8 mouse cellular contexts compared by ENCODE assay signal in genomic region chr7:100706883-100707480, GRCm38 (mm10). TPM values are rescaled to one million over a fixed set of nuclear protein-coding genes. Genes with fewer than 3 reads are reported as not detected.
DNase-seq lines count a peak whose midpoint lies in the region; ATAC-seq lines count a peak whose summit lies in the region.

No protein-coding gene starts in this region.

- peak overlapping the region; percentile 86 for H3K4me2 ChIP-seq in kidney, embryonic 14.5 days (replicated peaks; ENCODE audit: low read depth, low read length)
- peak overlapping the region; percentile 70 for H3K4me2 ChIP-seq in forebrain, embryonic 14.5 days (ENCODE audit: low read length)
- H3K4me2 ChIP-seq in limb, embryonic 13.5 days (replicated peaks) = peak overlapping the region; percentile 91
- H3K4me2 ChIP-seq in stomach, embryonic 16.5 days (ENCODE audit: low read depth, low read length) = peak overlapping the region; percentile 89

- H3K9ac ChIP-seq in kidney, embryonic 14.5 days (ENCODE audit: low read depth, low read length) = peak overlapping the region; percentile 91
- H3K9ac ChIP-seq in forebrain, embryonic 14.5 days (ENCODE audit: low read length) = peak overlapping the region; percentile 96
- peak overlapping the region; percentile 94 for H3K9ac ChIP-seq in limb, embryonic 13.5 days
- H3K9ac ChIP-seq in stomach, embryonic 16.5 days (ENCODE audit: low read length) = peak overlapping the region; percentile 99

- WGBS in kidney, embryonic 14.5 days = under 1% methylated on average over 23 of the region's 23 CpGs
- WGBS in forebrain, embryonic 14.5 days = 1% methylated on average over 23 of the region's 23 CpGs
- WGBS in limb, embryonic 13.5 days = 2% methylated on average over 23 of the region's 23 CpGs
- 1% methylated on average over 23 of the region's 23 CpGs for WGBS in stomach, embryonic 16.5 days

- no peaks in the 10 kb centered on the region for H3K36me3 ChIP-seq in kidney, embryonic 14.5 days (ENCODE audit: control insufficient read depth, insufficient read depth, low read length)
- no peaks in the 10 kb centered on the region for H3K36me3 ChIP-seq in forebrain, embryonic 14.5 days (ENCODE audit: control insufficient read depth, insufficient read depth, low read length)
- no peaks in the 10 kb centered on the region for H3K36me3 ChIP-seq in limb, embryonic 13.5 days
- H3K36me3 ChIP-seq in stomach, embryonic 16.5 days (ENCODE audit: control insufficient read depth, insufficient read depth, low read length) = no peaks in the 10 kb centered on the region

- peak overlapping the region; percentile 99 for H3K27ac ChIP-seq in kidney, embryonic 14.5 days (ENCODE audit: low read depth, low read length)
- H3K27ac ChIP-seq in forebrain, embryonic 14.5 days (ENCODE audit: low read depth, low read length) = peak overlapping the region; percentile 100
- peak overlapping the region; percentile 97 for H3K27ac ChIP-seq in limb, embryonic 13.5 days
- H3K27ac ChIP-seq in stomach, embryonic 16.5 days (ENCODE audit: low read length) = peak overlapping the region; percentile 98

- H3K9me3 ChIP-seq in kidney, embryonic 14.5 days (ENCODE audit: control insufficient read depth, low read length) = no peaks in the 10 kb centered on the region
- no peaks in the 10 kb centered on the region for H3K9me3 ChIP-seq in forebrain, embryonic 14.5 days (replicated peaks; ENCODE audit: control insufficient read depth, low read length)
- H3K9me3 ChIP-seq in limb, embryonic 13.5 days = no peaks in the 10 kb centered on the region
- no peaks in the 10 kb centered on the region for H3K9me3 ChIP-seq in stomach, embryonic 16.5 days (replicated peaks; ENCODE audit: control insufficient read depth, low read length)

- no peaks in the 10 kb centered on the region for H3K27me3 ChIP-seq in kidney, embryonic 14.5 days (ENCODE audit: control insufficient read depth, insufficient read depth, low read length)
- no peaks in the 10 kb centered on the region for H3K27me3 ChIP-seq in forebrain, embryonic 14.5 days (replicated peaks; ENCODE audit: control insufficient read depth, insufficient read depth, low read length)
- no peaks in the 10 kb centered on the region for H3K27me3 ChIP-seq in limb, embryonic 13.5 days
- H3K27me3 ChIP-seq in stomach, embryonic 16.5 days (ENCODE audit: control insufficient read depth, insufficient read depth, low read length) = no peaks in the 10 kb centered on the region

- no peak for DNase-seq in kidney, adult 18-20 months
- DNase-seq in R1 (ENCODE audit: low read depth, low spot score) = peak; percentile 71
- peak; percentile 35 for DNase-seq in forebrain, embryonic 14.5 days (ENCODE audit: low spot score)
- DNase-seq in thymus, postnatal 14 days = no peak
- no peak for DNase-seq in urinary bladder, postnatal 14 days (ENCODE audit: low spot score)

- peak overlapping the region; percentile 92 for H3K4me3 ChIP-seq in kidney, embryonic 14.5 days (ENCODE audit: low read length)
- peak overlapping the region; percentile 82 for H3K4me3 ChIP-seq in forebrain, embryonic 14.5 days (ENCODE audit: low read depth, low read length)
- H3K4me3 ChIP-seq in limb, embryonic 13.5 days = peak overlapping the region; percentile 90
- peak overlapping the region; percentile 95 for H3K4me3 ChIP-seq in stomach, embryonic 16.5 days (replicated peaks; ENCODE audit: low read length)

- peak; percentile 56 for ATAC-seq in kidney, embryonic 14.5 days (ENCODE audit: low FRiP score, low TSS enrichment)
- no peak for ATAC-seq in forebrain, embryonic 14.5 days
- ATAC-seq in limb, embryonic 13.5 days (ENCODE audit: low FRiP score, low read depth) = peak; percentile 33; the same call in 1 of the 2 replicates
- ATAC-seq in stomach, embryonic 16.5 days (ENCODE audit: insufficient read depth, low FRiP score) = peak; percentile 20; the same call in 1 of the 2 replicates

- peaks cover 16% of the 10 kb centered on the region for H3K4me1 ChIP-seq in kidney, embryonic 14.5 days (ENCODE audit: control insufficient read depth, insufficient read depth, low read length)
- peaks cover 19% of the 10 kb centered on the region for H3K4me1 ChIP-seq in forebrain, embryonic 14.5 days (ENCODE audit: control insufficient read depth, insufficient read depth, low read length)
- H3K4me1 ChIP-seq in limb, embryonic 13.5 days = peaks cover 17% of the 10 kb centered on the region
- H3K4me1 ChIP-seq in stomach, embryonic 16.5 days (ENCODE audit: control insufficient read depth, insufficient read depth, low read length) = peaks cover 6% of the 10 kb centered on the region

RNA-seq across cellular contexts. Expression of gene Fam168a, which starts 0.5 kb away (rescaled TPM):
- 43.6 and 53.8 TPM in 2 replicates for polyA plus RNA-seq in kidney, embryonic 14.5 days (2014; fragmentation: Nextera tagmentation; extraction: Ambion mirVana)
- 86.6 and 103 TPM in 2 replicates for polyA plus RNA-seq in forebrain, embryonic 14.5 days (2014; fragmentation: Nextera tagmentation; extraction: Ambion mirVana)
- 56.2 and 62.8 TPM in 2 replicates for polyA plus RNA-seq in limb, embryonic 13.5 days (2015; fragmentation: Nextera tagmentation; extraction: Ambion mirVana)
- 34.2 and 35.7 TPM in 2 replicates for polyA plus RNA-seq in stomach, embryonic 16.5 days (2015; fragmentation: Nextera tagmentation; extraction: Ambion mirVana)

RNA-seq across cellular contexts. Expression of gene Plekhb1, which starts 44.8 kb away (rescaled TPM):
- 2.6 TPM in 2 replicates for polyA plus RNA-seq in kidney, embryonic 14.5 days (2014; fragmentation: Nextera tagmentation; extraction: Ambion mirVana)
- 5.7 and 8.0 TPM in 2 replicates for polyA plus RNA-seq in forebrain, embryonic 14.5 days (2014; fragmentation: Nextera tagmentation; extraction: Ambion mirVana)
- 3.0 and 4.2 TPM in 2 replicates for polyA plus RNA-seq in limb, embryonic 13.5 days (2015; fragmentation: Nextera tagmentation; extraction: Ambion mirVana)
- 13.8 and 13.9 TPM in 2 replicates for polyA plus RNA-seq in stomach, embryonic 16.5 days (2015; fragmentation: Nextera tagmentation; extraction: Ambion mirVana)

Comparison
In these comparisons a context has a peak if more than half of its experiments do, and no peak if none do; other contexts are left out.
1. DNase-seq: peak in R1 (single experiment) and forebrain, embryonic 14.5 days (single experiment); none in kidney, adult 18-20 months (single experiment), thymus, postnatal 14 days (single experiment) and urinary bladder, postnatal 14 days (single experiment).
2. Peak in every context shown above with its lines, with median percentiles within 50 percentile points of each other: H3K27ac ChIP-seq, H3K4me2 ChIP-seq, H3K4me3 ChIP-seq and H3K9ac ChIP-seq.